Mouse (Mus musculus): ENCODE data around the gene Ccdc42.
A peak's percentile ranks its signal among the peaks of the same experiment; 100 is the strongest.

Gene Ccdc42

GRCm38 (mm10) chr11:68589055-68589809 lies 2.4 kb downstream of the Ccdc42 start:
- peak; percentile 72 for DNase-seq

DNA sequence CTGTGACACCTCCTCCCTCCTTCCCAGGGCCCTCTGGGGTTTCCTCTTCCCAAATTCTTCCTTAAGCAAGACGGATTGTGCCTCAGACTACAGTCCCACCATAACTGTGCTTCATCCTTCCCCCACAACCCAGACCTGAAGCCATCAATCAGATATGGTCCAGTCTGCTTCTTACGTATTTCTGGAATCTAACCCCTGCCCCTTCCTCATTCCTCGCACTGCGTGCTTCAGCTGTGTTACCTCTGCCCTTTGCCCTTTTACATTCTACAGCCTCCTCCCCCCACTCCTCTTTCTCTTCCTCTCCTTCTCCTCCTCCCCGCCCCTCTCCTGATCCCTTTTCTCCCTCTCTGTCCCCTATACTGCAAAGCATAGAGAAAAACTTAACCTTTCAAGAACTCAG lies 4.9 kb downstream of the Ccdc42 start:
- no peak for DNase-seq

GRCm38 (mm10) chr11:68593247-68593646 lies 6.4 kb downstream of the Ccdc42 start:
- DNase-seq: no peak

GRCm38 (mm10) chr11:68597912-68598311 lies 11.1 kb downstream of the Ccdc42 start:
- DNase-seq: no peak

DNA sequence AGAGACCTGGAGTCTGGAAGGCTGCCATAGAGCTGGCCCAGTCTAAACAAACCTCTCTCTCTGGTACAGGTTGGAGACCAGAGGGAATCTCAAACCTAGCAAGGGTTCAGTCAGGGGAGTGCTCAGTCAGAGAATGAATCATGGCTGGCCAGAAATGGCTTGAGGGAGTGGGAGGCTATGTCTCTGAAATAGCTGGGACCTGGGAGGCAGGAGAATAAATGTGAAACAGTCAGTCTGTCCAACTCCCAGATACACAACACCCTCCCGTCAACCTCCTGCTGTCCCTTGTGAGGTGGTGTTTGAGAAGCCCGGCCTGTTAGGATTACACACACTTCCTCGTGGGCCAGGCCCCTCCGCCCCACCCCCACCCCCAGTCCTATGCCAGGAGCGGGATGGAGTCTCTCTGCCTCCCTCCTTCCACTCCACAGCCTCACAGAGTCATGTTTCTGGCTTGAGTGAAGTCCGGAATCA lies 13.8 kb downstream of the Ccdc42 start:
- peak; percentile 16 for DNase-seq

GRCm38 (mm10) chr11:68601486-68601991 lies 14.7 kb downstream of the Ccdc42 start:
- no peak for DNase-seq

- DNase-seq: peak; percentile 41
Observed at GRCm38 (mm10) chr11:68602200-68602931, 15.5 kb downstream of the Ccdc42 start.

DNA sequence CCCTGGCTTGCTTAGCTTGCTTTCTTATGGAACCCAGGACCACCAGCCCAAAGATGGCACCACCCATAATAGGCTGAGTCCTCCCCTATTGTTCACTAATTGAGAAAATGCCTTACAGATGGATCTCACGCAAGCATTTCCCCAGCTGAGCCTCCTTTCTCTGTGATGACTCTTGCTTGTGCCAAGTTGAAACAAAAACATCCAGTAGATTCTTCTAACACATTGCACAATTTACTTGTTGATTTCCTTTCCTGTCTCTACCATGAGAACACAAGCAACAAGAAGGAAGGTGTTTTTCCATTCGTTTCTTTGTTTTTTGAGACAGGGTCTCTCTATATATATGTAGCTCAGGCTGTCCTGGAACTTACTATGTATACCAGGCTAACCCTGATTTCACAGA lies 20.2 kb downstream of the Ccdc42 start:
- DNase-seq: no peak

GRCm38 (mm10) chr11:68609910-68610566 lies 23.2 kb downstream of the Ccdc42 start:
- DNase-seq: no peak

DNA sequence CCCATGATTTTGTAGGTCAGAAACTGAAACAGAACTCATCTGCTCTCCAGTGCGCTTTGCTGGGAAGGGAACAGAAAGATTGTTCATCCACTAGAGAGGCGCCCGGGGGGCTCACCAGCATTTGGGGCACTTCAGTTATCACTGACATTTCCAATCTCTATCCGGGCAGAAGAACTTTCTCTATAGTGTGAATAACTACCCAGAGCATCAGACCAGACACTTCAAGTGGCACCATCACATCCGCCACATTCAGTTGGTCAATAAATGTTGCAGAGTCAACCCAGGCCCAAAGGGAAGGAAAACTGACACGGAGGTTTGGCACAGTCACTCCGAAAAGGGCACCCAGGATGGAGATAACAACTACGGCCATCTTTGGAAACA lies 23.7 kb downstream of the Ccdc42 start:
- no peak for DNase-seq

- DNase-seq: no peak
Observed at GRCm38 (mm10) chr11:68613071-68613711, 26.4 kb downstream of the Ccdc42 start.

DNA sequence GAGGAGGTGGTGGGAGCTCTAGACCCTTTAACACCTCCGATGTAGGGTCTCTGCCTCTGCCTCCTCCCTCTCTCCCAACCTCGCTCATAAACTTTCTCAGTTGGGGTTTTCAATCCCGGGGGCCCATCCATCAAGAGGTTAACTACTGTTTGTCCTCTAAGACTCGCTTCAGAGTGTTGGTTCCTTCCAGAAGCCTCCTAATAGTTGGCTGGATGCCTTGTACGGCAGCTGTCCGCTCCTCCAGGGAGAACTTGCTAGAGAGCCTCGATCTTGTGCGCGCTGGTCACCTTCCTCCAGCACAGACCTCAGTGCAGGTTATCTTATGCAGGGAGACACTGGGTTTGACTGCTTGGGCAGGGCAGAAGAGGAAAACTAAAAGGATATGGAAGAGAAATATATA lies 35.9 kb downstream of the Ccdc42 start:
- no peak for DNase-seq

- DNase-seq: peak; percentile 63
Observed at GRCm38 (mm10) chr11:68623225-68623870, 36.5 kb downstream of the Ccdc42 start.

DNA sequence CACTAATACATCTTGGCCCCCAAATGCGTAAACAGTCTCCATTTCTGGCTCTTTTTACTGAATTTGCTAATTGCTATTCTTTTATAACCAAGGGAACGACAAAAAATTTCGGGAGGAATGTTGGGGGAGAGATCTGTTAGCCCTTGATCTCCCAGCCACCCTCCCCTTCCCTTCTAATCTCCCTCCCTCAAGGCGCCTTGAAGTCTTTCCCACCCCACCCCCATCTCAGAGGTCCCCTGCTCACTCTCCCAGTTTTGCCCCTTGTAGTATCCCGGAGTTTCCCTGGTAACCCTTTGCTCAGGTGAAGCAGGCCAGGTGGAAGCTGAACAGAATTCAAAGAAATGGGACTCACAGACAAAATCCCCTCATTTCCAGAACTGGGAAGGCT lies 37.0 kb downstream of the Ccdc42 start:
- DNase-seq: no peak

GRCm38 (mm10) chr11:68631611-68632316 lies 44.9 kb downstream of the Ccdc42 start:
- DNase-seq: no peak

- peak; percentile 12 for DNase-seq
Observed at GRCm38 (mm10) chr11:68637861-68638615, 51.2 kb downstream of the Ccdc42 start.

GRCm38 (mm10) chr11:68641361-68641760 lies 54.5 kb downstream of the Ccdc42 start:
- DNase-seq: no peak

GRCm38 (mm10) chr11:68644781-68645180 lies 58.0 kb downstream of the Ccdc42 start:
- DNase-seq: no peak

All from liver (tissue).